Mouse (Mus musculus): ENCODE results near the gene Cmtr2. TPM values are rescaled to one million over a fixed set of nuclear protein-coding genes. Genes with fewer than 3 reads are reported as not detected.

Gene Cmtr2
- polyA plus RNA-seq (2014; fragmentation: Illumina TruSeq; extraction: RNeasy Lipid Tissue Mini Kit (QIAGEN cat#74804); ENCODE audit: low read depth, low replicate concordance) = 1.9 TPM

DNA sequence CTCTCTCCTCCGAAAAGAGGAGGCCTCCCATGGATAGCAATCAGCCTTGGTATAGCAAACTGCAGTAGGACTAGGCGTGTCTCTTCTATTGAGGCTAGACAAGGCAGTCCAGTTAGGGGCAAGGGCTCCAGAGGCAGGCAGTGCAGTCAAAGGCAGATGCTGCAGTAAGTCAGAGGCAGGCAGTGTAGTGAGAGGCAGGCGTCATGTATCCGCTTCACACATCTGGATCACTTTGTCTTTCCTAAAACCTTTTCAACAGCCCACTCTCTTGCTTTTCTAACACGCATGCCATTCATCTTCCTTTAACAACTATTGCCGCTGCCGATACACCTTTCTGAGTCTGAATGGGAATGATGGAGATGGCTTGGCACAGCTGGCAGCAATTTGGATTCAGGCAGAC lies at the start of gene Cmtr2:
Gene Cmtr2 (plus strand): TSS at position 301 of the 400 bp plus-strand sequence.

GRCm38 (mm10) chr8:110168046-110168445 lies 47.4 kb upstream of the Cmtr2 start, which contains the start of gene Calb2:
Gene Calb2, minus strand, starts transcription at chr8:110168210.

DNA sequence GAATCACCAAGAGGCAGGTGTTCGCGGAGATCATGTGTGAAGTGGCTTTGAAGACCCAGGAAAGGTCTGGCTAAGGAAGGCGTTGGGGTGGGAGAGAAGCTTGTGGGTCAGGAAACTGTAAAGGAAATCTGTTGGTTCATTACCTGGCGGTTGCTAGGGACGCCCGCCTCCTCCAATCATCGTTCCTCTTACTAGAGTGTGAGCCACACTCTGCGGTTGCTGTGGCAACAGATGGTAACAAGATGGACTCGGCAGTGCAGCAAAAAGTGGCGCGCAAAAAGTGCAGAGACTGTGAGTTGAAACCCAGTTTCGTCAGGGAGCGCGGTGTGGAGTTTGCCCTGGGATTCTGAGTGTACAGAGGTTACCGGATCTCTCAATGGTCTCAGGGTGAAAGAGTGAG lies 51.3 kb downstream of the Cmtr2 start, which contains the start of gene Hydin:
Gene Hydin (plus strand): TSS at position 237 of the 400 bp plus-strand sequence.

Other genes starting within 250 kb of the Cmtr2 start
- 0.11 TPM for gene Tat, start 225.2 kb upstream of the Cmtr2 start, polyA plus RNA-seq (2014; fragmentation: Illumina TruSeq; extraction: RNeasy Lipid Tissue Mini Kit (QIAGEN cat#74804); ENCODE audit: low read depth, low replicate concordance)
- gene Chst4, start 175.9 kb upstream of the Cmtr2 start, polyA plus RNA-seq (2014; fragmentation: Illumina TruSeq; extraction: RNeasy Lipid Tissue Mini Kit (QIAGEN cat#74804); ENCODE audit: low read depth, low replicate concordance) = not detected
- gene Zfp612, start 135.9 kb upstream of the Cmtr2 start, polyA plus RNA-seq (2014; fragmentation: Illumina TruSeq; extraction: RNeasy Lipid Tissue Mini Kit (QIAGEN cat#74804); ENCODE audit: low read depth, low replicate concordance) = 20.3 TPM
- 0.31 TPM for gene Gm21964, start 114.5 kb upstream of the Cmtr2 start, polyA plus RNA-seq (2014; fragmentation: Illumina TruSeq; extraction: RNeasy Lipid Tissue Mini Kit (QIAGEN cat#74804); ENCODE audit: low read depth, low replicate concordance)
- gene Gm17720, start 112.9 kb upstream of the Cmtr2 start, polyA plus RNA-seq (2014; fragmentation: Illumina TruSeq; extraction: RNeasy Lipid Tissue Mini Kit (QIAGEN cat#74804); ENCODE audit: low read depth, low replicate concordance) = not detected
- 0.20 TPM for gene Calb2, start 47.5 kb upstream of the Cmtr2 start, polyA plus RNA-seq (2014; fragmentation: Illumina TruSeq; extraction: RNeasy Lipid Tissue Mini Kit (QIAGEN cat#74804); ENCODE audit: low read depth, low replicate concordance)
- gene Hydin, start 51.3 kb downstream of the Cmtr2 start, polyA plus RNA-seq (2014; fragmentation: Illumina TruSeq; extraction: RNeasy Lipid Tissue Mini Kit (QIAGEN cat#74804); ENCODE audit: low read depth, low replicate concordance) = 53.0 TPM

Measured in testis, adult 10 weeks (tissue).